Mouse (Mus musculus) liver, embryonic 15.5 days (tissue): ENCODE measurements around the gene Yipf3. TPM values are rescaled to one million over a fixed set of nuclear protein-coding genes. Genes with fewer than 3 reads are reported as not detected.
A peak's percentile ranks its signal among the peaks of the same experiment; 100 is the strongest.

Source experiments
- ATAC-seq: fragments of 200-750 bp; cut with Nextera tagmentation; 2 replicates; pipeline ENCODE4 v1.8.0; 2017; ENCODE audit warnings: moderate number of reproducible peaks, mild to moderate bottlenecking, moderate library complexity; ENCODE audit not compliant: insufficient read depth
- H3K27ac ChIP-seq: fragments of 300-500 bp; sonication (generic); replicated peaks from 2 replicates; pipeline ENCODE4 v1.5.1; 2015; ENCODE audit warnings: mild to moderate bottlenecking, inconsistent platforms
- H3K27me3 ChIP-seq: fragments of 300-500 bp; sonication (generic); 2 replicates; pipeline ENCODE4 v1.6.1; 2015; ENCODE audit warnings: mild to moderate bottlenecking, inconsistent platforms
- H3K36me3 ChIP-seq: fragments of 300-500 bp; sonication (generic); replicated peaks from 2 replicates; pipeline ENCODE4 v1.6.1; 2015; ENCODE audit warnings: moderate library complexity, mild to moderate bottlenecking, inconsistent platforms
- H3K4me1 ChIP-seq: fragments of 300-500 bp; sonication (generic); replicated peaks from 2 replicates; pipeline ENCODE4 v1.6.1; 2015; ENCODE audit warnings: inconsistent platforms
- H3K4me2 ChIP-seq: fragments of 300-500 bp; sonication (generic); 2 replicates; pipeline ENCODE4 v1.6.1; 2015; ENCODE audit warnings: moderate library complexity, mild to moderate bottlenecking, inconsistent platforms
- H3K4me3 ChIP-seq: fragments of 300-500 bp; sonication (generic); replicated peaks from 2 replicates; pipeline ENCODE4 v1.5.1; 2015; ENCODE audit warnings: mild to moderate bottlenecking, inconsistent platforms
- H3K9ac ChIP-seq: fragments of 300-500 bp; sonication (generic); 2 replicates; pipeline ENCODE4 v1.6.1; 2015; ENCODE audit warnings: moderate library complexity, mild to moderate bottlenecking, inconsistent platforms
- H3K9me3 ChIP-seq: fragments of 300-500 bp; sonication (generic); replicated peaks from 2 replicates; pipeline ENCODE4 v1.6.1; 2016; ENCODE audit warnings: inconsistent platforms
- WGBS: fragments of 180-500 bp; shearing (Covaris S2); methylation state at CpG from one replicate; pipeline ENCODE4 v1.1.7; 2015; ENCODE audit warnings: mixed read lengths; ENCODE audit not compliant: insufficient replicate concordance; 5-methylcytosine and 5-hydroxymethylcytosine counted together
- polyA plus RNA-seq: library from polyadenylated mRNA; unstranded; fragments of >200 nt; fragmentation: Nextera tagmentation; extraction: Ambion mirVana; gene quantifications from 2 replicates; pipeline ENCODE4 v1.2.1, GENCODE M21; 2015

The Yipf3 gene
- polyA plus RNA-seq, 1 experiment from 2014 or later, result 44.2 TPM

DNA sequence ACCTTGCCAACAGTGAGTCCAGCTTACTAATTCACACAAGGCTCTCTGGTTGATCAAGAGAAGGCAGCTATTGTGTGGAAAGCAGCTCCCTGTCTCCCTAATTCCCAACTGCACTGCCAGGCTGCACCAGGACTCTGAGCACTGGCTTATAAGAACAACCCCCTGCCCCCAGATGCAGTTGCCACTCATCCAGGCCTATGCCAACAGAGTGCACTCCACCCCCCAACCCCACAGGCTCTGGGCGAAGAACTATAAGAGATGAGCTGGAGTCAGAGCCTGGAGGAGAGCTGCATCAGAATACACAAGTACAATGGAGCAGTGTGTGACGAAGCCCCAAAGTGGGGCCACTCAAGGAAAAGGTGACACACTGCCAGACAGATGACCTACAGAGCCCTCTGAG lies 24.2 kb downstream of the Yipf3 start:
- no peak overlapping the region for H3K4me2 ChIP-seq
- peaks cover 34% of the 10 kb centered on the region for H3K36me3 ChIP-seq
- H3K9ac ChIP-seq, result no peak overlapping the region
- no peak for ATAC-seq
- WGBS, result 79% methylated on average over 2 of the region's 2 CpGs
- no peak overlapping the region for H3K4me3 ChIP-seq
- no peak overlapping the region for H3K27ac ChIP-seq
- H3K27me3 ChIP-seq, result no peaks in the 10 kb centered on the region
- H3K9me3 ChIP-seq, result no peaks in the 10 kb centered on the region
- H3K4me1 ChIP-seq, result 0 out of 2 replicates have a peak, but pooled peaks cover 3% of the 10 kb centered on the region

DNA sequence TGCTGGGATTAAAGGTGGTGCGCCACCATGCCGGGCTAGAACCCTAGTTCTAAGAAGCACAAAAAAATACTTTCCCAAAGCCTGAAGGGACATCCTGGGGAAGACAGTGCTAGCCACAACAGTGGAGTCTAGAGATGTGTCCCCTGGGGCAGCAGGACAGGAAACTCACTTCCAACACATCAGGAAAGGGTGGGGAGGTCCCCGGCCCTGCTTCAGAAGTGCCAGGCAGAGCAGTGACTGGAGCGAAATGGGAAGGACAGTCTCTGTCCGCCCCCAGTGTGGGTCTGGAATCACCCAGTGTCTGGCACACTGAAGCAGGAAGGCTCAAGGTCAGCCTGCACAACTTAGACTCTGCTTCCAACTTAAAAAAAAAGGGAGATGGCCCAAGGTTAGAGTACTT lies 24.8 kb downstream of the Yipf3 start:
- WGBS, result 75% methylated on average over 5 of the region's 5 CpGs
- Histone ChIP-seq H3K4me1 (0 out of 2 replicates have a peak, but pooled peaks cover 3% of the 10 kb centered on the region), H3K9me3 (no peaks in the 10 kb centered on the region), H3K27me3 (no peaks in the 10 kb centered on the region), H3K4me3 (no peak overlapping the region), H3K9ac (no peak overlapping the region), H3K27ac (no peak overlapping the region), H3K4me2 (no peak overlapping the region), H3K36me3 (peaks cover 38% of the 10 kb centered on the region)
- ATAC-seq, result no peak

DNA sequence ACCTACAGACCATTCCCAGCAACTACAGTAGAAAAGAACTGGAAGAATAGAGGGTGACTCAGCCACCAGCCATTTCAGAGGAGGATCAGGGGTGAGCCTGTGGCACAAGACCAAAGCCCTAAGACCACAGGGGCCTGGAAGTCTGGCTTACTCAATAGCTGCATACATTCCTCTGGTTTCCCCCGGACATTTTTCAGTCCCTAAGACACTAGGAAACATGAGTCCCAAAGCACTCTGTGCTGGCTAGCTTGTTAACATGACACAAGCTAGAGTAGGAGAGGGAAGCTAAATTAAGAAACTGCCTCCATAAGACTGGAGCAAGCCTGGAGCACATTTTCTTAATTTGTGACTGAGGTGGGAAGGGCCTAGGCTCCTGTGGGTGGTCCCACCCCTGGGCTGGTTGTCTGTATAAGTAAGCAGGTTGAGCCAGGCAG lies 25.9 kb downstream of the Yipf3 start:
- H3K27ac ChIP-seq, result no peak overlapping the region
- no peak for ATAC-seq
- H3K4me1 ChIP-seq, result 0 out of 2 replicates have a peak, but pooled peaks cover 3% of the 10 kb centered on the region
- no peaks in the 10 kb centered on the region for H3K9me3 ChIP-seq
- WGBS, result 77% methylated on average over 1 of the region's 1 CpGs
- H3K9ac ChIP-seq, result no peak overlapping the region
- peaks cover 43% of the 10 kb centered on the region for H3K36me3 ChIP-seq
- no peaks in the 10 kb centered on the region for H3K27me3 ChIP-seq
- no peak overlapping the region for H3K4me2 ChIP-seq
- no peak overlapping the region for H3K4me3 ChIP-seq

DNA sequence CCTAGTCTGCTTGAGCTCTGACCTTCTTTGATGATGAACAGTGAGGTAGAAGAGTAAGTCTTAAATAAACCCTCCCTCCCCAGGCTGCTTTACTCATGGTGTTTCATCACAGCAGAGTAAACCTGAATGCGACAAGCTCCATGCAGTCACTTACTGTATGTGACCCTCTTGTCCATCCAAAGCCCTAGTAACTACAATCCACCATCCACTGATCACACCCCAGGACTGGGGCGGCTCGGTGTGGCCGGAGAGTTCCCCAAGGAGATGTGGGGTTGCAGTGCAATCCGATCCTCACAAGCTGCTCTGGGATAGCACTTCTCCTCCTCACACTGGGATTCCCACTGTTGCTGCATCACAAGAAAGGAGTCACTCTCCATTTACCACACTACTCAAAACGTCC lies 26.6 kb downstream of the Yipf3 start:
- peaks cover 50% of the 10 kb centered on the region for H3K36me3 ChIP-seq
- H3K27ac ChIP-seq, result no peak overlapping the region

DNA sequence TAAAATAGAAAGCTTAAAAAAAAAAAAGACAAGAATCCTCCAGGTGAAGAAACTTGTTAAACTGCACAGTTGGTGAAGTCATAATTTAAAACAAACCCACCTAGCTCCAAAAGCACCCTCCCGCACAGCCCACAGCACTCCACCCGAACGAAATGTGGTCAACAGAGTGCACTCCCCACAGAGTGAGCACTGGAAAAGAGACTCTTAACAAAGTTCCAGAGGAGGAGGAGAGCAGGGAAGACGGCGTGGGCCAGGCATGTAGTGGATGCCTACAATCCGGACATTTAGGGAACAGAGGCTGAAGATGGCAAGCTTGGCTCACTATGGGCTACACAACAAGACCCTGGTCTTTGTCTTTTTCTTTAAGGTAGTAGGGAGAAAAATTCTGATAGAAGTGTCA lies 27.2 kb downstream of the Yipf3 start:
- Histone ChIP-seq H3K4me2 (no peak overlapping the region), H3K27me3 (no peaks in the 10 kb centered on the region), H3K9ac (no peak overlapping the region), H3K27ac (no peak overlapping the region), H3K36me3 (peaks cover 55% of the 10 kb centered on the region), H3K4me1 (peaks cover 3% of the 10 kb centered on the region; the same call in 1 of the 2 replicates), H3K4me3 (no peak overlapping the region), H3K9me3 (no peaks in the 10 kb centered on the region)
- ATAC-seq, result no peak
- 74% methylated on average over 6 of the region's 6 CpGs for WGBS

More for the DNA sequence above, 26.6 kb downstream of the Yipf3 start:
- H3K9me3 ChIP-seq, result no peaks in the 10 kb centered on the region
- ATAC-seq, result no peak
- H3K4me3 ChIP-seq, result no peak overlapping the region
- H3K27me3 ChIP-seq, result no peaks in the 10 kb centered on the region
- 82% methylated on average over 6 of the region's 6 CpGs for WGBS
- no peak overlapping the region for H3K4me2 ChIP-seq
- no peak overlapping the region for H3K9ac ChIP-seq
- 0 out of 2 replicates have a peak, but pooled peaks cover 3% of the 10 kb centered on the region for H3K4me1 ChIP-seq

DNA sequence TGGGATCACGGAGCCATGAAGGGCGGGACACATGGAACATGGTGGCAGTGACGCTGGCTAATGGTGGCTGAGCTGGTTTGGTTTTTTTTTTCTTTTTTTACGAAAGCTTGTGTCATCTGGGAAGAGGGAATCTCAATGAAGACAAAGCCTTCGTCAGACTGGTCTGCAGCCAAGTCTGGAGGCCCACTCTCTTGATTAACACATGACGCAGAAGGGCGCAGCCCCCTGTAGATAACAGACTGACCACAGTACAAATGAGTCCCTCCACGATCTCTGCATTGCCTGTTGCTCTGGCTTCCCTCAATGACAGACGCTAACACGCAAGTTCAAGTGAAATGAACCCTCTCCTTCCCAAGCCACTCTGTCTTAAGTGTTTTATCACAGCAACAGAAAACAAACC lies 27.6 kb downstream of the Yipf3 start:
- no peak overlapping the region for H3K27ac ChIP-seq
- H3K9ac ChIP-seq, result no peak overlapping the region
- no peak for ATAC-seq
- no peak overlapping the region for H3K4me3 ChIP-seq
- H3K27me3 ChIP-seq, result no peaks in the 10 kb centered on the region
- no peak overlapping the region for H3K4me2 ChIP-seq
- 63% methylated on average over 10 of the region's 10 CpGs for WGBS
- H3K9me3 ChIP-seq, result no peaks in the 10 kb centered on the region
- H3K4me1 ChIP-seq, result peaks cover 3% of the 10 kb centered on the region; the same call in 1 of the 2 replicates
- peaks cover 57% of the 10 kb centered on the region for H3K36me3 ChIP-seq

DNA sequence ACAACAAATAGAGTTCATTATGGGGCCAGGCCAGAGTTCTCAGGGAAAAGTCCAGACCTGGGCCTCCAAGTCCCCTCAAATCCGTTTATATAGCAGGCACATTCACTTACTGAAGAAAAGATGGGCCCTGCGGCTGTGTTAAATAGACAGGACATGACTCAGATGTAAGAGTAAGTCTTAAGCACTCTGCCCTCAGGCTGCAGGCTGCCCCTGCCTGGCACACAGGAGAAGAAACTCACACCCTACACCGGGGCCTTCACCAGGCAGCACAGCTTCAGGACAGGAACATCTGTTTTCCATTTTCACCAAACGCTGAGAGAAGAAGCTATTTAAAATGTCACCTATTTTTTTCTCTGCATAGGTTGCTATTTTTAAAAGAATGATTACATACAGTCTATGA lies 29.7 kb downstream of the Yipf3 start:
- Histone ChIP-seq H3K27ac (no peak overlapping the region), H3K4me2 (no peak overlapping the region), H3K9ac (no peak overlapping the region), H3K4me3 (no peak overlapping the region), H3K9me3 (no peaks in the 10 kb centered on the region), H3K4me1 (peaks cover 17% of the 10 kb centered on the region), H3K36me3 (peaks cover 45% of the 10 kb centered on the region), H3K27me3 (no peaks in the 10 kb centered on the region)
- no peak for ATAC-seq
- WGBS, result 74% methylated on average over 4 of the region's 4 CpGs

DNA sequence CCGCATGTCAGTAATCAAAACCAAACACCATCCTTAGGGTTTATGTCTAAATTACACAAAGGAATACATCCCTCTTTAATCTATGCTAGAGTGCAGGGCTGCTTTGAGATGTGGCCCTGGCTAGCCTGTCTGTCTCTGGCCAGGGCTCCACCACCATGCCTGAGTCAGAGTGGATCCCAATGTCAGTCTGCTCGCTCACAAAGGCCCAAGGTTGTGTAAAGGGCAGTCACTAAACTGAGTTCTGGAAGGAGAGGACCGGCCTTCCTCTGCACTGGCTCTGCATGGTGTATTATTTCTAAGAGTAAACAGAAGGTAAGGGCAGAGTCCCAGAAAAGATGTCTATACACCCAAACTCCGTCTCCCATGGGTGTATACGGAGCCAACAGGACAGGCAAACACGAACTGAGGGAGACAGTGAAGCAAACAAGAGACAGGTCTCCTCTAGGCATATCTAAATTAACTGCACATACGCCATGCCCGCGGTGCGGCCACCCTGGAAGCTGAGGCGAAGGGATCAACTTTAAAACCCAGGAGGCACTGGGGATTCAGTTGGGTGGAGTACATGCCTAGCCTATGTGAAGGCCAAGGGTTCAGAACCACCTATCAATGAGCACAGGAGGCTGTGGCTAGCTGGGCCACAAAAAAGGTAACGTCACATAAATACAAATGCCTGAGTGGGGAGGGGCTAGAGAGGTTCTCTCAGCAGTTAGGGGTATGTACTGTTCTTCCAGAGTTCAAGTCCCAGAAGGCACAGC lies 30.3 kb downstream of the Yipf3 start:
- no peak overlapping the region for H3K4me3 ChIP-seq
- peaks cover 45% of the 10 kb centered on the region for H3K36me3 ChIP-seq
- WGBS, result 90% methylated on average over 12 of the region's 12 CpGs
- no peak overlapping the region for H3K4me2 ChIP-seq
- ATAC-seq, result no peak
- H3K9ac ChIP-seq, result no peak overlapping the region
- no peak overlapping the region for H3K27ac ChIP-seq
- no peaks in the 10 kb centered on the region for H3K9me3 ChIP-seq
- H3K4me1 ChIP-seq, result peaks cover 20% of the 10 kb centered on the region
- no peaks in the 10 kb centered on the region for H3K27me3 ChIP-seq

DNA sequence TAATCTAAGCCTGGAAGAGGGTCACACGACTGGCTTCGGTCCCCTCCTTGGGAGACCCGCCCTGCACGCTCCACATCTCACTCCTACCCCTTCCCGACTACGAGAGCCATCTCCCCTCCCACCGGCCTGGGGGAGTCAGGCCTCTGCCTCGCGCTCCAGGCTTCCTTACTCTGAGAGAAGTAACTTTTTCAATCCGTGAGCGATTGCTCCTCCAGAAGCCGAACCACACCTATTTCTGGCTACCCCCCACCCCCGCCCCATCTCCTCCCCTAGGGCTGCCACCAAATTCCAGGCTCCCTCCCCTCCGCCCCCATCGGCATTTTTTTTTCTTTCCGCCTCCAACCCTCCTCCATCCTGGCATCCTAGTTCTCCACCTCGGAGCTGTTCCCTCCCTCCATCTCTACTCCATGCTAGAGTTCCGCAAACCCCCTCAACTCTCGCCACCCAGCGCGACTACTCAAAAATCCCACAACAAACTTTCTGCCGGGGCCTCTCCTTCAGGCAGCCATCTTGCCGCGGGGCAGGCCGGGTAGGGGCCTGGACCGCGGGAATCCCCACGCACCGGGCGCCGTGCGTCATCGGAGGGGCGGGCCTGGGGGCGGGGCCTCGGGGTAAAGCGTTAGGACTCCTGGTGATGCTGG lies 34.7 kb downstream of the Yipf3 start, which contains the start of gene Tjap1:
Gene Tjap1 (minus strand): TSS at position 544 of the 641 bp plus-strand sequence.
- ATAC-seq, result peak; percentile 91
- WGBS, result under 1% methylated on average over 37 of the region's 37 CpGs
- no peaks in the 10 kb centered on the region for H3K9me3 ChIP-seq
- H3K4me3 ChIP-seq, result peak within 1 kb of the TSS; percentile 80
- peak within 1 kb of the TSS; percentile 95 for H3K4me2 ChIP-seq
- H3K36me3 ChIP-seq, result peaks cover 30% of the 10 kb centered on the region
- peak within 1 kb of the TSS; percentile 81 for H3K9ac ChIP-seq
- H3K27ac ChIP-seq, result peak within 1 kb of the TSS; percentile 77
- H3K27me3 ChIP-seq, result peaks cover 8% of the 10 kb centered on the region
- peaks cover 20% of the 10 kb centered on the region for H3K4me1 ChIP-seq

DNA sequence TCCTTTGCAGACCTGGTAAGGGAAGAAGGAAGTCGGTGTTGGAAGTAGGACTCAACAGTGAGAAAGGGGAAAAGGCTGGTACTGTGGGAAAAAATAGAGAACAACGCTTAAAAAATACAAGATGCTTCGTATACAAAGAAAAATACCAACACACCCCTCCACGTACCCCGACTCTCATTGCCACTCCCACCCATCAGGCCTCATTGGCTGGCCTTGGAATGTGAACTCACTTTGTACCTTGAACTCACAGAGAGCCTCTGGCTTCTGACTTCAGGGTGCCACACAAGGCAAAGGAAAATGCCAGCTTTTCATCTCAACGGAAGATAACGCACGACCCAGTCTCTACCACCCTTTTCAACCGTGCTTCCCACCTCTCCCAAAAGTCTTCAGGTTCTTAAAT lies 35.3 kb downstream of the Yipf3 start:
- ATAC-seq, result peak; percentile 20; the same call in 1 of the 2 replicates
- Histone ChIP-seq H3K4me3 (peak overlapping the region; percentile 80), H3K36me3 (peaks cover 27% of the 10 kb centered on the region), H3K9ac (peak overlapping the region; percentile 30; the same call in 1 of the 2 replicates), H3K27me3 (peaks cover 8% of the 10 kb centered on the region), H3K4me1 (peaks cover 20% of the 10 kb centered on the region), H3K4me2 (peak overlapping the region; percentile 95), H3K9me3 (no peaks in the 10 kb centered on the region), H3K27ac (no peak overlapping the region)
- WGBS, result 23% methylated on average over 9 of the region's 9 CpGs

DNA sequence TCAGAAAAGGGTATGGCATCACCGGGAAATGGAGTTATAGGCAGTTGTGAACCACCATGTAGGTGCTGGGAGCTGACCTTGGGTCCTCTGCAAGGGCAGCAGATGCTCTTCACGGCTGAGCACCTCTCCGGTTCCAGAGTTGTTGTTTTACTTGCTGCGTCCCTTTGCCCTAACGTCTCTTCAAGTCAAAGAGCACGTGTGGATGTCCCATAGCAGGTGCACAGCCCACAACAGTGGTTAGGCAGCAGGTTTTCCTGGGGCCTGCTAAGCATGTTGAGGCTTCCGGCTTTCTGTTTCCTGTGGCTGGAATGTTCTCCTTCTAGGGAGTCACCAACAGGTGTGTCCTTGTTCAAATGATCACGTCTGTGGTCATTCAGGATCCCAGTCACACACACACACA lies 36.0 kb downstream of the Yipf3 start:
- no peak overlapping the region for H3K4me2 ChIP-seq
- no peak for ATAC-seq
- H3K9ac ChIP-seq, result no peak overlapping the region
- H3K4me3 ChIP-seq, result no peak overlapping the region
- WGBS, result 65% methylated on average over 8 of the region's 8 CpGs
- H3K27ac ChIP-seq, result no peak overlapping the region
- H3K27me3 ChIP-seq, result peaks cover 9% of the 10 kb centered on the region
- H3K36me3 ChIP-seq, result peaks cover 20% of the 10 kb centered on the region
- no peaks in the 10 kb centered on the region for H3K9me3 ChIP-seq
- peaks cover 20% of the 10 kb centered on the region for H3K4me1 ChIP-seq
